Mouse (Mus musculus): ENCODE data around the gene Cox4i2.
A peak's percentile ranks its signal among the peaks of the same experiment; 100 is the strongest.

Gene Cox4i2

GRCm38 (mm10) chr2:152734984-152735383 lies 19.0 kb upstream of the Cox4i2 start:
- peak; percentile 98 for DNase-seq (ENCODE audit: extremely low spot score)

GRCm38 (mm10) chr2:152736090-152736601 lies 17.8 kb upstream of the Cox4i2 start, which contains the start of gene Id1:
TSS of gene Id1 (plus strand) at chr2:152736251.
- DNase-seq (ENCODE audit: extremely low spot score): peak; percentile 95

DNA sequence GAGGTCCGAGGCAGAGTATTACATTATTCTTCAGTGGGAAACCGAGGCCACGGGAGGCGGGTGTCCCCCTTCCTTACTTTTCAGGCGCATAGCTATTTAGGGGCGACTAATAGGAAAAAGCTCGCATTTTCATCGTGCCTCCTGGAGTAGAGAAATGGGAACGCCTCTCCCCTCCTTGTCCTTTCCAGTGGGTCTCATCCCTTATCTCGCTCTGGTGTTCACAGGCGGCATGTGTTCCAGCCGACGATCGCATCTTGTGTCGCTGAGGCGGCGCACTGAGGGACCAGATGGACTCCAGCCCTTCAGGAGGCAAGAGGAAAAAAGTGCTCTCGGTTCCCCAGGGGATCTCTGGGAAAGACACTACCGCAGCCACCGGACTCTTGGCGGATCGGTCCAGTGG lies 17.2 kb upstream of the Cox4i2 start:
- peak; percentile 64 for DNase-seq (ENCODE audit: extremely low spot score)

DNA sequence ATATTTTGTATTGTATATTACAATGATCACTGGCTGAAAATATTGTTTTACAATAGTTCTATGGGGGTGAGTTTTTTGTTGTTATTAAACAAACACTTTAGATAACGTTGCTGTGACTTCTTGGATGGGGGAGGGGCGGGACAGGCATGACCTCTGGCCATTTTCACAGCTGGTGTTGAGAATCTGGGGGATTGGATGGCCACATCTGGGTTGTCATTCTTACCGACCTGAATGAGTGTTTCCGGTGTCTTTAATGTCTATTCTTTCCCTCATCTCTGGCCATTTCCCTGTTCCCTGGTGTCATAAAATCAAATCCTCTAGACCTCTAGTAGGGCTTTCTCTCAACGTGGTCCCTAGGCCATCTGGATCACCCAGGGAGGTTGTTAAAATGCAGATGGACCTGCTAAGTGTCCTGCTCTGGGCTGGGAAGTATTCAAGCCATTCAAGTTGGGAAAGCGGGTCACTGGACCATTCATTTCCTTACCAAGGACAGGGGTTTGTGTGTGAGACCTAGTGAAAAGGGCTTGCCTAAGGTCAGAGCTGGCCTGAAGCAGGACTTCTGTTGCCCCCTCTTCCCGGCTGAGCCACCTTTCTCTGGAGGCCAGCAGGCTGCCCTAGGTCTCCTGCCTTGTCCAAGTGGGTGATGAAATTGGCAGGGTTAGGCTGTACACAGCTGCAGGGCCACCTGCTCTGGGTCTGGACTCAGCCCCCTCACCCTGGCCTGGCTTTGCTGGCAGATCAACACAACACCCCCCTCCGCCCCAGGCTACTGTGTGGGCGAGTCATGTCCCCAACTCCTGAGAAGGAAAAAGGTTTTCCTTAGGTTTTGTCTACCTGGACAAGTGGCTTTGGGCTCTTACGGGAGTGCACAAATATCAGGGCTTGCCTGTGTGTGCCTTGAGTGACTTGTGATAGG lies 16.4 kb upstream of the Cox4i2 start:
- peak; percentile 59 for DNase-seq (ENCODE audit: extremely low spot score)

- no peak for DNase-seq (ENCODE audit: extremely low spot score)
Measured at GRCm38 (mm10) chr2:152738341-152738740, 15.6 kb upstream of the Cox4i2 start.

GRCm38 (mm10) chr2:152739031-152739841 lies 14.7 kb upstream of the Cox4i2 start:
- peak; percentile 89 for DNase-seq (ENCODE audit: extremely low spot score)

DNA sequence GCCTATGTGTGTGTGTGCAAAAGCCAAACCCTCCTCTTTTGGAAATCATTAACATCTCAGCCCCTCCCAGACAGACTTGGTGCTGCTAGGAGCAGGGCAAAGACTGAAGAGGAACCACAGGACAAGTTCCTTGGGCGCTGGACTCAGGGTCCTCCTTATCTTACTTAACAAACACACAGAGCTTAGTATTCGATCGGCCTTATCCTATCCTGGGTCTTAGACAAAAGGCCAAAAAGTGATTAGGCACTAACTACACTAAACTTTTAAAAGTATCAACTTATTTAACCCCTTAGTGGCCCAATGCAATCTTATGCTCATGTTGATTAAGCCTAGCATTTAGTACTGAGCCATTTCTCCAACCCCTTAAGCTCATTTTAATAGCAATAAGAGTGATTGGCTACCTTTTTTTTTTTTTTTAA lies 14.1 kb upstream of the Cox4i2 start:
- peak; percentile 61 for DNase-seq (ENCODE audit: extremely low spot score)

DNA sequence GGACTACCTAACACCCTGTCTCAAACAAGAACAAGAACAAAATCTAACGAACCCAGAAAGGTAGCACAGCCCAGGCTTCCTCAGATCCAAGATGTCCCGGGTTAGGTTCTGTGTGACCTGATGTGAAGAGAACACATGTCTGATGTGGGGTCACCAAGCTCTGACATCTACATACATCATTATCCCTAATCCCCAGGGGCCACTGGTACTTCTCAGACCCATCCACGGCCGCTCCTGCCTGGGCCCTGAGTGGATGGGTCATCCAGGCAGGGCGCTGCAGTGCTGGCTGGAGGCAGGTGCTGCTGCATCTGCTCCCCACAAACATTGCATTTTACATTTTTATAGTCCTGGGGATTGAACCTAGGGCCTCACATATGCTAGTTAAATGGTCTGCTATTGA lies 13.5 kb upstream of the Cox4i2 start:
- DNase-seq (ENCODE audit: extremely low spot score): no peak

DNA sequence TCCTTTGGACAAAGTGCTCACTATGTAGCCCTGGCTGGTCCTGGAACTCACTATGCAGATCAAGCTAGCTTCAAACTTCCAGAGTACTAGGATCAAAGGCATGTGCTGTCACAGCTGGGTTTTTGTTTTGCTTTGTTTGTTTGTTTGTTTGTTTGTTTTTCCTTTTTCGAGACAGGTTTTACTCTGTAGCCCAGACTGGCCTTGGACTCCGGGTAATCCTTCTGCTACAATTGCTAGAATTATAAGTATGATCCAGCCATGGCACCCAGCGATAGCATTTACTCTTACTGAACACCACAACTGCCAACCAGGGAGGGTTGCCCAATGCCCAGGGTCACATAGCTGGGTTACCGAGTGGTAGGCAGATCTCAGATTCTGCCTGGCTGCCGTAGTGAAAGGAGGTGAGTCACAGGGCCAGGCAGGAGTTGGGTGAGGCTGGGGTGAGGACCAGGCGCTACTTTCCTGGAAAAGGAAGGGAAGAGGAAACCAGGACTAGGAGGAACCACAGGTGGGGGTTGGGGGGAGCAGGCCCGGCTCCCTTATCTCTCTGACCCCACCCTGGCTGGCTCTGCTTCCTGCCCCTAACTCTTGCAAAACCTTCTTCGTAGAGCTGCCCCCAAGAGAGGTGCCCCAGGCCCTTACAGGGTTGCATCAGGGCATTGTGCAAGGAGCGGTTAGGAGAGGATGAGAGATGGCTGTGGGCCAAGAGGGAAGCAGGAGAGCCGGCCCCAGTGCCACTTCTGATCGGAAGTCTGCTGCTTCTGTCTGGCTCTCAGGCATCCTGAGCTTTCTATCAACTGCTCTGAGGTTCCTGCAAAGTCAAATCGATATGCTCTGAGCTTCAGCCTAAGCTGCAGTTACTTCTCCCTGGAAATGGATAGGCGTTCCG lies 12.6 kb upstream of the Cox4i2 start:
- DNase-seq (ENCODE audit: extremely low spot score): no peak

- peak; percentile 87 for DNase-seq (ENCODE audit: extremely low spot score)
Measured at GRCm38 (mm10) chr2:152742435-152742834, 11.5 kb upstream of the Cox4i2 start.

DNA sequence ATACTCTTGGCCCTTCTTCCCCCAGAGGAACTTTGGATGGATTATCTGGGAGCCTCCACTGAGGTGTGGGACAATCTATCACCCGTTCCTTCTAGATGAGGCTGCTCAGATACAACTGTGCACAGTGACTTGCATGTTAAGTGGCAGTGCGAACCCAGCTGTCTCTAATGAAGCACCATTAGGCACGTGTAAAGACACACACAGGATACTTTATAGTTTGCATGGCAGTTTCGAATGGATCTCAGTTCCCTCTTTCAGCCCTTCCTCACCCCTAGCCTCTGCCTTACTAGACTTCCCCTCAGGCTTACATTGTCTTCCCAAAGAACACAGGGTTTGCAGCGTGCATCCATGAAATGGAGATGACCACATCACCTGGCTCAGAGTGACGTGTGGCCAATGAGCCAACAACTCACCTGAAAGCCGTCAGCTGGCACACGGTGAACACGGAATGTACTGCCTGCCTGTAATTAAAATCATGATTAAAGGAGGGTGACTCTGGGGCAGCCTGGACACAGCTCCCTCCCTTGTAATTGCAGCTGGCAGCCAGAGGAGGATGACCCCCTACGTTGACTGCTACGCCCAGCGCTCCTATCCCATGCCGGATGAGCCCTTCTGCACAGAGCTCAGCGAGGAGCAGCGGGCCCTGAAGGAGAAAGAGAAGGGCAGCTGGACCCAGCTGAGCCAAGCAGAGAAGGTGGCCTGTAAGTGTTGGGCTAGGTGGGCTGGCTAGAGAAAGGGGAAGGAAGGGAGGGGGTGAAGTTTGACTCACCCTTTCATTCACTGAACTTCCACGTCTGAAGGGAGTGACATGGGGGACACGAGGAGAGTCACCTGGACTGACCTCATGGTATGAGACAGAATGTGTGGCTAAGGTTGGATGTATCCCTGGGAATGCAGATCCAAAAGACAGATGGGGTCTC lies 2.8 kb downstream of the Cox4i2 start:
- no peak for DNase-seq (ENCODE audit: extremely low spot score)

GRCm38 (mm10) chr2:152757478-152757877 lies 3.5 kb downstream of the Cox4i2 start:
- DNase-seq (ENCODE audit: extremely low spot score): no peak

GRCm38 (mm10) chr2:152758351-152758750 lies 4.4 kb downstream of the Cox4i2 start:
- DNase-seq (ENCODE audit: extremely low spot score): no peak

- no peak for DNase-seq (ENCODE audit: extremely low spot score)
Measured at GRCm38 (mm10) chr2:152763310-152763709, 9.3 kb downstream of the Cox4i2 start.

- DNase-seq (ENCODE audit: extremely low spot score): no peak
Measured at GRCm38 (mm10) chr2:152764172-152765044, 10.4 kb downstream of the Cox4i2 start.

GRCm38 (mm10) chr2:152765045-152765674 lies 11.2 kb downstream of the Cox4i2 start:
- DNase-seq (ENCODE audit: extremely low spot score): no peak

GRCm38 (mm10) chr2:152766387-152767123 lies 12.6 kb downstream of the Cox4i2 start:
- peak; percentile 94 for DNase-seq (ENCODE audit: extremely low spot score)

All from embryo, embryonic 9.5 days (tissue).